Mouse (Mus musculus): ENCODE measurements around the gene Snrpb2. TPM values are rescaled to one million over a fixed set of nuclear protein-coding genes. Genes with fewer than 3 reads are reported as not detected.

The Snrpb2 gene
- total RNA-seq (2012; rRNA removed) (31.0 and 43.4 TPM in 2 replicates), total RNA-seq (2014; rRNA removed) (201 and 214 TPM in 2 replicates), polyA plus RNA-seq (2012; ENCODE audit: insufficient read length, low read depth) (116 TPM in 2 replicates)

DNA sequence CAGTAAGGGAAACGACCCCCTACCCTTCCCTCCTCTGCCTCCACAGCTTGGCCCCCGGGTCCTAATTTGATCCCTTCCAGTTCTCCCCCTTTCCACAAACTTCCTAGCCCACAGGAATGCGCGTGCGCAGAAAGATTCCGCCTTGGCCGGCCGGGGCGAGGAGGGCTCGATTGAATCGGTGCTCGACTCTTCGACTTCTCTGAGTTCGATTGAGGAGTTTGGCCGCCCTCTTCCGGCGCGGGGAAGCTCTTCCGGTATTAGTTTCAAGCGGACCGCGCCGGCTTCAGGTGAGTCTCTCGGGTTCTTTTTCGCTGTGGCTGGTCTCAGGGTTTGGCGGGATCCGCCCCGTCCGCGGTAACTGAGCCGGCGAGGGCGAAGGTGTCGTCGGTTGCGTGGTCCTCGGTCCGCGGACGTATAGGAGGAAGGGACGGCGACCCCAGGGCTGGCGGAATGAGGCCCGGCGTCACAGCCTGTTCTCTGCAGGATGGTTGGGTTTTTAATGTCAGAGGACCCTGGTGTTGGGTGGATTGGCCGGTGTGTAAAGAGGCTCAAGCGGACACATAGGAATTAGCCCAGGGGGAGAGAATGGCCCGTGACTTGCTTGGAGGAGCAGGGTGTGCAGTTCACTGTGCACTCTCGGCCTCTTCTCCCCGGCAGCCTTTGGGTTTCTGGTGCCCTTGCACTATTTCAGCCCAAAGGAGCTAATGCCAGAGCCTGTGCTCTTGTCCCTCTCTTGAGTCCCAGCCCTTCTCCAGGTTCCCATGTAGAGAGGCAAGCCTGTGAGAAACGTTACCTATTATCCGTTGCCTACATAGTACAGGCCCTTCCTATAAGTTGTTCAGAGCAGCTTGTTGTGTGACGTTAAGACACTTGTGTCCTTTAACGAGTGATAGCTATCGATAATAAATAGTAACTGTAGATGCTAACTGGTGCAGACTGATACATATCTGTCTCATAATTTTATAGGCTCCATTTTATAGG, at the start of gene Snrpb2:
Snrpb2 (plus strand) TSS at position 228 of the 981 bp plus-strand sequence.
- Histone ChIP-seq H3K27ac (ENCODE audit: insufficient read depth, low read depth) (no peak within 1 kb of the TSS), H3K36me3 (replicated peaks in 1 of 2; ENCODE audit: control insufficient read depth in 1 of 2, insufficient read depth in 1 of 2, low read length in 1 of 2) (peaks cover 19 to 26% of the 10 kb centered on the region in 2 experiments), H3K9me3 (replicated peaks; ENCODE audit: low read length) (no peaks in the 10 kb centered on the region), H3K4me3 (replicated peaks in 1 of 3; ENCODE audit: low read depth in 2 of 3, low read length in 2 of 3, poor library complexity in 1 of 3) (peak within 1 kb of the TSS; percentile 64 to 95 (median 82)), H3K4me1 (ENCODE audit: control insufficient read depth in 1 of 2, insufficient read depth in 2 of 2) (peaks cover 0 to 7% of the 10 kb centered on the region in 2 experiments; a peak in 1 of 4 replicates), H3K4me2 (ENCODE audit: insufficient read depth, low read depth, poor library complexity, severe bottlenecking) (peak within 1 kb of the TSS; percentile 91), H3K27me3 (replicated peaks) (no peaks in the 10 kb centered on the region), H3K79me2 (replicated peaks; ENCODE audit: control insufficient read depth, extremely low read depth, insufficient read depth, poor library complexity, severe bottlenecking) (peaks cover 11% of the 10 kb centered on the region), H3K9ac (ENCODE audit: insufficient read depth, low read depth) (peak within 1 kb of the TSS; percentile 90)
- dilution Hi-C loops (cut with MboI; ENCODE audit: extremely low pct_ligation_motif_present, extremely low pct_unique_long_range_greater_than_20kb, low sequenced_read_pairs), result no loop called here
- in situ Hi-C loops (cut with MboI; ENCODE audit: low pct_ligation_motif_present, low pct_unique_long_range_greater_than_20kb, low sequenced_read_pairs), result loop anchor here (25.0 kb wide), 1 partner anchor 201 kb away; no protein-coding TSS in a partner anchor
- DNase-seq (ENCODE audit: extremely low read depth), result peak; percentile 86
- no peak for TF ChIP-seq JUND (conservative IDR thresholded peaks at IDR 0.05; ENCODE audit: low read depth, low read length)
- 0 out of 2 replicates have a peak, but pooled peaks have one; percentile 27 for TF ChIP-seq E2F4 (IDR thresholded peaks at IDR 0.05; ENCODE audit: insufficient replicate concordance, low read depth, low read length)
- peak; percentile 87 for TF ChIP-seq IRF4 (IDR thresholded peaks at IDR 0.05; ENCODE audit: low read depth, low read length)
- peak; percentile 83 for TF ChIP-seq POLR2A (IDR thresholded peaks at IDR 0.05; ENCODE audit: low read depth, low read length)
- no peak for TF ChIP-seq MAFK (IDR thresholded peaks at IDR 0.05; ENCODE audit: insufficient replicate concordance, low read length)
- TF ChIP-seq ZMIZ1 (IDR thresholded peaks at IDR 0.05; ENCODE audit: low read depth, low read length), result peak; percentile 55; the same call in 1 of the 2 replicates
- TF ChIP-seq MXI1 (IDR thresholded peaks at IDR 0.05; ENCODE audit: low read depth, low read length), result peak; percentile 80
- no peak for TF ChIP-seq ZNF384 (IDR thresholded peaks at IDR 0.05; ENCODE audit: low read depth, low read length)
- TF ChIP-seq RCOR1 (conservative IDR thresholded peaks at IDR 0.05; ENCODE audit: low read depth, low read length), result peak; percentile 75; the same call in 1 of the 2 replicates
- 0 out of 2 replicates have a peak, but pooled peaks have one; percentile 28 for TF ChIP-seq ETS1 (conservative IDR thresholded peaks at IDR 0.05; ENCODE audit: low read depth, low read length)
- TF ChIP-seq NRF1 (IDR thresholded peaks at IDR 0.05; ENCODE audit: low read depth, low read length), result peak; percentile 84
- TF ChIP-seq SMC3 (IDR thresholded peaks at IDR 0.05; ENCODE audit: low read depth, low read length), result no peak
- no peak for TF ChIP-seq EP300 (IDR thresholded peaks at IDR 0.05; ENCODE audit: low read length)
- peak; percentile 45; the same call in 1 of the 2 replicates for TF ChIP-seq CHD2 (IDR thresholded peaks at IDR 0.05; ENCODE audit: low read length)
- peak; percentile 96 for TF ChIP-seq ELF1 (IDR thresholded peaks at IDR 0.05; ENCODE audit: low read depth, low read length)
- peak; percentile 82 for TF ChIP-seq NELFE (IDR thresholded peaks at IDR 0.05; ENCODE audit: low read depth, low read length)
- no peak for TF ChIP-seq POLR2AphosphoS2 (IDR thresholded peaks at IDR 0.05; ENCODE audit: low read depth, low read length)
- peak; percentile 93 for TF ChIP-seq KAT2A (IDR thresholded peaks at IDR 0.05; ENCODE audit: insufficient replicate concordance, low read length)
- TF ChIP-seq MYC (IDR thresholded peaks at IDR 0.05; ENCODE audit: low read depth, low read length), result 0 out of 2 replicates have a peak, but pooled peaks have one; percentile 47
- TF ChIP-seq MAX (IDR thresholded peaks at IDR 0.05; ENCODE audit: low read length), result peak; percentile 62; the same call in 1 of the 2 replicates
- TF ChIP-seq HCFC1 (IDR thresholded peaks at IDR 0.05; ENCODE audit: low read depth, low read length), result peak; percentile 98
- TF ChIP-seq USF2 (conservative IDR thresholded peaks at IDR 0.05; ENCODE audit: low read depth, low read length), result no peak
- peak; percentile 62; the same call in 1 of the 2 replicates for TF ChIP-seq MAZ (IDR thresholded peaks at IDR 0.05; ENCODE audit: low read depth, low read length)
- 0 out of 2 replicates have a peak, but pooled peaks have one; percentile 40 for TF ChIP-seq BHLHE40 (IDR thresholded peaks at IDR 0.05; ENCODE audit: low read depth, low read length)
- peak; percentile 53; the same call in 1 of the 2 replicates for TF ChIP-seq GABPA (IDR thresholded peaks at IDR 0.05; ENCODE audit: insufficient replicate concordance, low read depth, low read length)
- no peak for TF ChIP-seq CTCF (conservative IDR thresholded peaks at IDR 0.05 in 1 of 2, IDR thresholded peaks at IDR 0.05 in 1 of 2; ENCODE audit: low read depth in 2 of 2, low read length in 2 of 2)
- no peak for TF ChIP-seq PAX5 (IDR thresholded peaks at IDR 0.05; ENCODE audit: low read length)
- peak; percentile 84 for TF ChIP-seq TCF12 (IDR thresholded peaks at IDR 0.05; ENCODE audit: low read depth, low read length)
- TF ChIP-seq RAD21 (IDR thresholded peaks at IDR 0.05; ENCODE audit: low read depth, low read length), result no peak
- 0 out of 2 replicates have a peak, but pooled peaks have one; percentile 34 for TF ChIP-seq TBP (conservative IDR thresholded peaks at IDR 0.05; ENCODE audit: low read depth, low read length)
- TF ChIP-seq MEF2A (IDR thresholded peaks at IDR 0.05; ENCODE audit: borderline replicate concordance, low read depth, low read length), result peak; percentile 65; the same call in 1 of the 2 replicates
- TF ChIP-seq ZKSCAN1 (IDR thresholded peaks at IDR 0.05; ENCODE audit: borderline replicate concordance, low read depth, low read length), result no peak
- TF ChIP-seq UBTF (IDR thresholded peaks at IDR 0.05; ENCODE audit: low read depth, low read length), result no peak
- TF ChIP-seq ZC3H11A (IDR thresholded peaks at IDR 0.05; ENCODE audit: low read depth, low read length), result no peak
- no peak for TF ChIP-seq USF1 (IDR thresholded peaks at IDR 0.05; ENCODE audit: low read depth, low read length)
- peak; percentile 98 for TF ChIP-seq SIN3A (IDR thresholded peaks at IDR 0.05; ENCODE audit: low read length)
